Mouse (Mus musculus) right cerebral cortex, postnatal 14 days (tissue): ENCODE measurements around the gene Abo.

Experiments used
- DNase-seq: peaks from one replicate; pipeline ENCODE4 v3.0.0; 2022

The Abo gene

GRCm38 (mm10) chr2:26862856-26863255 is 1.9 kb downstream of the Abo start:
- no peak for DNase-seq

GRCm38 (mm10) chr2:26847706-26848105 is 17.1 kb downstream of the Abo start:
- no peak for DNase-seq

- DNase-seq = no peak
Measured at GRCm38 (mm10) chr2:26832478-26832877, 32.3 kb downstream of the Abo start.

GRCm38 (mm10) chr2:26828047-26828446 is 36.7 kb downstream of the Abo start:
- no peak for DNase-seq

- DNase-seq = no peak
Measured at GRCm38 (mm10) chr2:26827261-26827975, 37.4 kb downstream of the Abo start.
